Mouse (Mus musculus) heart, adult 2 months (tissue): ENCODE measurements at regions not wholly inside any gene's neighbourhood (a gene's known extent, or its start where the extent isn't known, plus 50 kb on each side); places are given as distances from the start of the nearest gene placed in this dataset.

Source experiments
- DNase-seq, 2 experiments: peaks; one replicate each; pipeline ENCODE4 v3.0.0; 2021
- H3K27ac ChIP-seq: fragments of 200-600 bp; 2 replicates; pipeline ENCODE4 v1.8.1; 2022
- H3K27me3 ChIP-seq: fragments of 200-500 bp; 2 replicates; pipeline ENCODE4 v1.6.1; 2012; ENCODE audit warnings: mild to moderate bottlenecking, low read length, inconsistent platforms, mixed read lengths; ENCODE audit not compliant: control insufficient read depth, insufficient read depth
- H3K36me3 ChIP-seq: fragments of 200-500 bp; 2 replicates; pipeline ENCODE4 v1.6.1; 2012; ENCODE audit warnings: low read length, inconsistent platforms; ENCODE audit not compliant: control insufficient read depth, insufficient read depth
- H3K4me1 ChIP-seq: fragments of 200-500 bp; 2 replicates; pipeline ENCODE4 v1.6.1; 2011; ENCODE audit warnings: low read length; ENCODE audit not compliant: control insufficient read depth, insufficient read depth
- H3K4me3 ChIP-seq: fragments of 200-600 bp; 2 replicates; pipeline ENCODE4 v1.8.1; 2022
- H3K79me2 ChIP-seq: fragments of 200-500 bp; replicated peaks from 2 replicates; pipeline ENCODE4 v1.6.1; 2012; ENCODE audit warnings: mild to moderate bottlenecking, inconsistent platforms, low read length, moderate library complexity, mixed read lengths; ENCODE audit not compliant: control insufficient read depth, insufficient read depth
- H3K9ac ChIP-seq: fragments of 200-500 bp; 2 replicates; pipeline ENCODE4 v1.6.1; 2012; ENCODE audit warnings: low read depth, mild to moderate bottlenecking, control low read depth, inconsistent platforms, low read length, mixed read lengths
- CTCF ChIP-seq: fragments of 200-600 bp; IDR thresholded peaks from 2 replicates; pipeline ENCODE4 v1.8.1; 2022; ENCODE audit warnings: antibody characterized with exemption, mild to moderate bottlenecking, moderate library complexity
- EP300 ChIP-seq: fragments of 200-500 bp; IDR thresholded peaks from 2 replicates; pipeline ENCODE4 v1.6.1; 2011; ENCODE audit warnings: low read depth, low read length, control low read depth; ENCODE audit not compliant: insufficient read depth
- POLR2A ChIP-seq: fragments of 200-500 bp; IDR thresholded peaks from 2 replicates; pipeline ENCODE4 v1.6.1; 2011; ENCODE audit warnings: mild to moderate bottlenecking, low read depth, low read length, control low read depth; ENCODE audit not compliant: insufficient read depth
- WGBS: fragments of 180-500 bp; shearing (Covaris S2); methylation state at CpG from one replicate; pipeline ENCODE4 v1.1.7; 2018; 5-methylcytosine and 5-hydroxymethylcytosine counted together
- intact Hi-C: fragments of 180-260 bp; cut with DNase I; formaldehyde crosslinking; loops from one replicate; pipeline ENCODE4 v1.15.1; 2025

DNA sequence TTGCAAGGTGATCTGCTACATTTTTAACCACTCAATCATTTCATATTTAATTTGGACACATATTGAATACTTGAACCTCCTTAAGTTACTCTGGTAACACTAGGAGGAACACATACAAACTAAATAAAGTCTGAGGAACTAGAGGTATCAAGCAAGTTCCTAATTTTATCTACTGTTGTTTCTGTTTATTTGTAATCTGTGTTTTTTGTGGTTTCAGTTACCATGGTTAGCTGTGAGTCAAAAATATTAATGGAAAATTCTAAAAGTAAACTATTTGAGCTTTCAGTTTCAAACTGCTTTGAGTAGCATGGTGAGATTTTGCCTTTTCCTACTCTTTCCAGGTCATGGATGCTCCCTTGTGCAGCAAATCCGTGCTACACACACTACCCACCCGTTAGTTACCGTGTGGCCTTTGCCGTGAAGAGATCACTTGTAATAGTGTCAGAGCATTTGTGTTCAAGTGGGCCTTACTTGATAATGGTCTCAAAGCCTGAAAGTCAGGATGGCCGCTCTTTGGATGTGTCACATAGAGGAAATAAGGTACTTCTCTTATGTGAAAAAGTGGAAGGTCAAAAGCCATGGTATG lies 177.0 kb upstream of the Stt3b start:
- Histone ChIP-seq H3K36me3 (no peaks in the 10 kb centered on the region), H3K4me3 (no peak overlapping the region), H3K9ac (no peak overlapping the region), H3K79me2 (no peaks in the 10 kb centered on the region), H3K4me1 (no peaks in the 10 kb centered on the region; the same call in 1 of the 2 replicates), H3K27ac (no peak overlapping the region), H3K27me3 (no peaks in the 10 kb centered on the region)
- DNase-seq: no peak
- no peak for TF ChIP-seq CTCF
- TF ChIP-seq POLR2A: no peak
- TF ChIP-seq EP300: no peak
- WGBS: 87% methylated on average over 5 of the region's 5 CpGs
- intact Hi-C loops: no loop called here

DNA sequence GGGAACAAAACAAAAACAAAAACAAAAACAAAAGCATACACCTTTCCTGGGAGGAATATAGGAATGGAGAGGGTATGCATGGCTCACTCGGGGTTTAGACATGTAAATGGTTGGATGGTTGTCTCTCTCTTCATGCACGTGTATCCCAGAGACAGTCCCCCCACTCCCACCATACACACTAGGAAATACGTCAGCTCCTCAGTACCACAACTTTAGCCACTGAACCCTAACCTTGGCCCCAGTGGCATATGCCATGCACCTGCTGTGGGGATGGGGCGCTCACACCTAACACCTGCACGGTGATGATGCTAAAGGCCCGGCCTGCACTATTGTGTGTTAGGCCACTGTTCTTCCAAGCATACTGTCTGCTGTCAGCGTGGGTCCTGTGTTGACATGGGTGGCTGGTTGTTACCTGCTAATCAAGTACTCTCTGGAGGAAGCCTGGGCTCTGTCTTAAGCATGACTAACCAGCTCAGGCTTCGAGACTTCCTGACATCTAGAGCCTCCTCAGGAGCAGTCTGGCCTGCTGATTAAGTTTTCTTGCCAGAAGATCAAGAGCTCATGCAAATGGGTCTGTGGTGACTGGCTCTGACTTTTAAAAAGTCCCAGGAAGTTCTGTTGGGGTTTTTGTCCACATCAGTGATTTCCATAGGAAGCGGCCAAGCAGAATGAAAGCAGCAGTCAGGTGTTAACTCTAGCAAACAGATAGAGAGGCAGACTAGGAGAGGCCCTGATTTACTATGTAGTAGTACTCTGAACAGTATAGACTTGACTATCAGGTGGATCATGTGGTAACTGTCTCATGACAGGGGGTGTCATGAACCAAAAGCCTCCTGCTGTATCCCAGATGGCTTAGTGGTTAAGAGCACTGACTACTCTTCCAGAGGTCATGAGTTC lies 178.9 kb upstream of the Stt3b start:
- intact Hi-C loops: no loop called here
- Histone ChIP-seq H3K27ac (no peak overlapping the region), H3K4me3 (no peak overlapping the region), H3K27me3 (no peaks in the 10 kb centered on the region), H3K79me2 (no peaks in the 10 kb centered on the region), H3K36me3 (no peaks in the 10 kb centered on the region), H3K4me1 (no peaks in the 10 kb centered on the region; the same call in none of the 2 replicates), H3K9ac (no peak overlapping the region)
- DNase-seq: peak in 1 of 2 experiments; percentile 35
- 84% methylated on average over 9 of the region's 9 CpGs for WGBS
- TF ChIP-seq EP300: no peak
- TF ChIP-seq CTCF: no peak
- no peak for TF ChIP-seq POLR2A

DNA sequence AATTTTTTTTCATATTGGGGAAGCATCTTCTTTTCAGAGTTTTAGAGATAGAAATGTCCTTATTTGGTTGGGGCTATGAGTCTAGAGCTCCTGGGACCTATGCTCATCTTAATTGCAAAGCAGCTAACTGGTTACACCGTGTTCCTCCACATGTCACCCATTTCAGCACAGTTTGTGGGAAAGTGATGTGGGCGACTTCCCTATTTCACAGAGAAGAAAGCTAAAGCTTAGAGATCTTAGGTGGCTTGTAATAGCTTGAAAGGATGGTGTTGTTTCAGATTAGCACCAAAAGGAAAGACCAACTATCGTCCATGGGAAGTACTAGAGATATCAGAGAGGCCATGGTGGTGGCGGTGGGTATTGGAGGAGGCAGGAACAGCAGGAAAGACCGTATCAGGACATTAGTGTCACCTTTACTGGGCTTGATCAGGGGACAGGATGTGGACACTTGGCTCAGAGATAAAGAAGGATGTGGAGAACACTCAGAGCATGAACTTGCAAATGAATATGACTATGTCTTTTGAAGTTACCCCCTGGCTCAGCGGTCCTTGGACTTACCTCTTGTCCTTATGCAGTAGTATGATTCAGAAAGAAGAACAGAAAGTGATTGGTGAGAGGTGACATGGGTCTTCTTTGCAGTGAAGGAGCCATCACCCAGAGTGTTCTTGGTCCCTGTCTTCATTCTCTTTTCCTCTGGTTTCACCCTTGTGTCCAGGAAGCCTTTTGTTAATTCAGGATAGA lies 182.4 kb upstream of the Stt3b start:
- Histone ChIP-seq H3K79me2 (no peaks in the 10 kb centered on the region), H3K9ac (no peak overlapping the region), H3K36me3 (no peaks in the 10 kb centered on the region), H3K27me3 (no peaks in the 10 kb centered on the region), H3K4me3 (no peak overlapping the region), H3K27ac (no peak overlapping the region), H3K4me1 (no peaks in the 10 kb centered on the region; the same call in none of the 2 replicates)
- intact Hi-C loops: no loop called here
- DNase-seq: peak in 1 of 2 experiments; percentile 4
- TF ChIP-seq CTCF: no peak
- no peak for TF ChIP-seq EP300
- TF ChIP-seq POLR2A: no peak
- 51% methylated on average over 6 of the region's 6 CpGs for WGBS

DNA sequence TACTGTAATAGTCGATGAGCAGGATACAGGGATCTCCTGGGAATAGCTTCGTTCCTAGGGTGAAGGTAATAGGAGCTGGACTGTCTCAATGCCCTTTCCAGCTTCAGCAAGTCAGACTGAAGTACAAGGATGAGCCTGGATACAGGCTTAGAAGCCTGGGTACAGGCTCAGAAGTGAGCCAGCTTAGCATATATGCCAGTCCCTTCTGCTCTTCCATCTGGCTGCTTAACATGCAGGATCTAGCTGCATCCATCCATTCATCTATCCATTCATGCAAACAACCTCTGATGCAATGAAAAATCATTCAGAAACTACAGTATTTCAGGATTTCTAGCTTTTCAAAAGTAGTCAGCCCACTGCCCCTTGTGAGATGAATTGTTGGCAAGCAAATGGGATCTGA lies 183.5 kb upstream of the Stt3b start:
- H3K4me1 ChIP-seq: no peaks in the 10 kb centered on the region; the same call in none of the 2 replicates

DNA sequence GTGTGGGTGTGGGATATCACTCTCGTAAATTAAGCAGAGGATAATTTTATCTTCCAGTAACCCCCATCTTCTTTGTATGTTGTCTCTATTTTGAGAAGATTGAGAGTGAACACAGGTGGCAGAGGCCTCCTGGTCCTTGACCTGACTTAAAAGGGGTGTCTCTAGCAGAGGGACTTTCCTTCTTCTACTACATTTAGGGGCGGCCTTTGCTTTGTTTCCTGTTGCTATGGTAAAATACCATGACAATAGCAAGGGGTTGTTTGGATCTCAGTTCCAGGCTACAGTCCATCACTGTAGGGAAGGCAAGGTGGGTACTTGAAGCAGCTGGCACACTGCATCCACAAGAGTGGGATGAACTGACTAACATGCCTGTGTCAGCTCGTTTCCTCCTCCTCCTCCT lies 189.3 kb upstream of the Stt3b start:
- Histone ChIP-seq H3K4me1 (no peaks in the 10 kb centered on the region), H3K27me3 (no peaks in the 10 kb centered on the region), H3K79me2 (no peaks in the 10 kb centered on the region), H3K27ac (no peak overlapping the region), H3K9ac (no peak overlapping the region), H3K4me3 (no peak overlapping the region), H3K36me3 (no peaks in the 10 kb centered on the region)
- intact Hi-C loops: no loop called here
- DNase-seq: no peak
- TF ChIP-seq POLR2A: no peak
- no peak for TF ChIP-seq CTCF
- no peak for TF ChIP-seq EP300
- 71% methylated on average over 2 of the region's 3 CpGs for WGBS

More for the DNA sequence above, 183.5 kb upstream of the Stt3b start:
- 79% methylated on average over 2 of the region's 2 CpGs for WGBS
- no peak for TF ChIP-seq POLR2A
- TF ChIP-seq CTCF: no peak
- no peak for TF ChIP-seq EP300
- H3K9ac ChIP-seq: no peak overlapping the region
- H3K4me3 ChIP-seq: no peak overlapping the region
- H3K79me2 ChIP-seq: no peaks in the 10 kb centered on the region
- H3K27ac ChIP-seq: no peak overlapping the region
- H3K36me3 ChIP-seq: no peaks in the 10 kb centered on the region
- no peaks in the 10 kb centered on the region for H3K27me3 ChIP-seq
- intact Hi-C loops: no loop called here
- DNase-seq: no peak
